Mouse (Mus musculus): ENCODE data around the gene Gm9817.

Gm9817 gene

DNA sequence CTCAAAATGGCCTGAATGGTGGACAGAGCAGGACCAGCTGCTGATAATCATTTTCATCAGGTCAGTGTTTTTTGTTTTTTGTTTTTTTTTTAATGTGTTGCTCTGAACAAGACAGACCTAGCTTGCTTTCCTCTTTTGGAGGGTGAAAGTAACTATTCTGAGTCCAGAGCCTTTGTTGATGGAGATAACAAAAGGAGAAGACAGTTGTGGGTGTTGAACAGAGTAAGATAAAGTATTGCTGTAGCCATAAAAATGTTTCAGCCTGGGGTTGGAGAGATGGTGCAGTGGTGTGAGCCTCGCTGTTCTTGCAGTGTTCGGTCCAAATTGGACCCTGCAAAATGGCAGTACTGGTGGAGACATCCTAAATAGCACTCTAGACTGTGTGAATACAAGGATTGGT lies 2.8 kb upstream of the Gm9817 start:
- in situ Hi-C loops (cut with MboI; ENCODE audit: low pct_unique_long_range_greater_than_20kb in 1 of 2, low sequenced_read_pairs in 2 of 2, unreplicated experiment in 1 of 2) = no loop called here

DNA sequence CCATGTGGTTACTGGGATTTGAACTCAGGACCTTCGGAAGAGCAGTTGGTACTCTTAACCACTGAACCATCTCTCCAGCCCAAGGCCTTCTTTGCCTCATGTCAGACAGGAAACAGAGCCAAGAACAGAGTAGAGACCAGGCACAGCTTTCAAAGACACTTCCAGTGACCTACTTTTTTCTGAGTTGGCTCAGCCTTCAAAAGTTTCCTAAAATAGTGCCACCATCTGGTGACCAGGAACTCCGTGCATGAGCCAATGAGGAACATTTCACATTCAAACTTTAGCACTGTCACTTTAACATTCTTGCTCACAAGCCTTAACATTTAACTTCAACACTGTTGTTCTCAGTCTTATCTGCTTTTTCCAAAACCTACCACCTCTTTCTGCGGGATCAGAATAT lies 2.3 kb downstream of the Gm9817 start:
- in situ Hi-C loops (cut with MboI; ENCODE audit: low pct_unique_long_range_greater_than_20kb in 1 of 2, low sequenced_read_pairs in 2 of 2, unreplicated experiment in 1 of 2) = no loop called here

DNA sequence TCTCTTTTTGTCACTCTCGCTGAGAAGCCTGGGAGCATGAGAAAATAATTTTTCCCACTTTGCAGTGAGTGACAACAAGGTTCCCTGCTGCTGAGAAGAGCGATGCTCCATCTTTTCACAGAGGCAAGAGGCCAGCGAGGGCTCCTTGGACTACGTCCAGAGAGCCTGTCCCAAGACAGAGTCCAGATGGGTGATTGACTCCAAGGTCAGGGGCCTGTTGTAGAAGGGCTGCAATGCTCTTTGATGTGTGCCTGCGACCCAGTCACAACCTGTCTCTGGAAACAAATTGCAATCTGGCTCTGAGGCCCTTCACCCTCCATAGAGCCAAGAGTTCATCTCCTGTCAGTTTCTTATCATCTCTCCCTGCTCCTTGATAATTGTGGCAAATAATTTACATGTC lies 5.2 kb downstream of the Gm9817 start:
- in situ Hi-C loops (cut with MboI; ENCODE audit: low pct_unique_long_range_greater_than_20kb in 1 of 2, low sequenced_read_pairs in 2 of 2, unreplicated experiment in 1 of 2) = no loop called here

DNA sequence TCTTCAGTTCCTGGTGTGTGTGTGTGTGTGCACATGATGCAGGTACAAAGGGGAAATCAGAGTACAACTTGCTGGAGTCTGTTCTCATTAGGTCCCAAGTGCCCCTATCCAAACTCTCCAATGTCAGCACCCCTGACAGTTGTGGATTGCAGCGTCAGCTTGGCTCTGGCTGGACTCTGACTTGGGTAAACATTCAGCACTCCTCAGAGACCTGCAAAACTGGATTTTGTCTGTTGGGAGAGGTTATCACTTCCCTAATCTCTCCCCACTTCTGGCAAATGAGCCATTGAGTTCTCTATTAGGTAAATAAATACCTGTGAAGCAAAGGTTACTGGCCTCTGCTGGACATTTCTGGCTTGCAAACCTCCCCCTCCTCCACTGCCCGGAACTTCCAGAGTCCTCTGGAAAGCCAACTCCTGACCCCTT lies 10.3 kb downstream of the Gm9817 start:
- in situ Hi-C loops (cut with MboI; ENCODE audit: low pct_unique_long_range_greater_than_20kb in 1 of 2, low sequenced_read_pairs in 2 of 2, unreplicated experiment in 1 of 2) = no loop called here

DNA sequence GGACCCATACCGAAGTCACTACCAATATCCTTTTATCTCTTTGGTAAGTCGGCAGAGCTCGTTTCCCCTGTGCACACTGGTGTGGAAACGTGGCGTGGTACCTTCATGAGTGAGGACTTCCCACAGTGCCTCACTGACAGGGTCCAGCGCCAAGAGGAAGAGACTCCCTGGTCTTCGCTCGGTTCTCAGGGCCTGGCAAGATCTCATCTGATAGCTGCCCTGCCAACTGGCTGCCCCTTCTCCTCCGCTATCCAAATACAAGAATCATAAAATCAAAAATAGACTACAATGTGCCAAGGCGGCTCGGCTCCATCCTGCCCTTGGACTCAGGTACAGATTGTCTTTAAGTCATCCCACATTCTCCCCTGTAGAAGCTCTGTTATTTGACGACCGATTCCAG lies 11.4 kb downstream of the Gm9817 start:
- in situ Hi-C loops (cut with MboI; ENCODE audit: low pct_unique_long_range_greater_than_20kb in 1 of 2, low sequenced_read_pairs in 2 of 2, unreplicated experiment in 1 of 2) = no loop called here

DNA sequence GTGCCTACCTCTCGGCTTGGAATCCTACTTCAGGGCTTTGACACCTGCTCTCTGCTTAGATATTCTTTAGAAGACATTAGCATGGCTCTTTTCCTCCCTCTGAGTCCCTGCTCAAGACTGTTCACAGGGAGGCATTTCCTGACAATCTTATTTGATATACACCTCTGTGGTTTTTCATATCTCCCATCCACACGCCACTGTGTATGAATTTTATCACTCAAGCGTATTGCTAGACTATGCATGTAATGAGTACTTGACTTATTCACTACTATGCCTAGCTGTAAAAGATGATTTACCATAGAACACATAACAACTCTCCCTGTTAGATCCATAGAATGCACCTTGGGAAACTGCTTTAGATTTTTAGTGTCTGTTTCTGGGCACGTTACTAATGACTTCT lies 14.3 kb downstream of the Gm9817 start:
- in situ Hi-C loops (cut with MboI; ENCODE audit: low pct_unique_long_range_greater_than_20kb in 1 of 2, low sequenced_read_pairs in 2 of 2, unreplicated experiment in 1 of 2) = no loop called here

DNA sequence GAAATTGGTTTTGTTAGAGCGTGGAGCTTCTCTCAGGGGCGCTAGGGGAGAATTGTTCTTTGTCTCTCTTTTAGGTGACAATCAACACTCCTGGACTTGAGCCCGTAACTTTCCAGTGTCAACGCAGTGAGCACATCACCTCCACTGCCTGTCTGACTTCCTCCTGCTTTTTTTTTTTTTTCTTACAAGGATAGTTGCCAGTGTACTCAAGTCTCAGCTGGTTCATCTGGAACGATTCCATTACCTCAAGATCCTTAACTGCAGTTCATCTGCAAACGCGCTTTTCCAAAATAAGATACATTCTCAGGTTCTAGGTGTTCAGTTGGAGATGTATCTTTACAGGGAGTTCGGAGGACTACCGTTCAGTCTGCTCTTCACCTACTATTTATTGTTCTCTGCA lies 16.5 kb downstream of the Gm9817 start:
- in situ Hi-C loops (cut with MboI; ENCODE audit: low pct_unique_long_range_greater_than_20kb in 1 of 2, low sequenced_read_pairs in 2 of 2, unreplicated experiment in 1 of 2) = no loop called here

DNA sequence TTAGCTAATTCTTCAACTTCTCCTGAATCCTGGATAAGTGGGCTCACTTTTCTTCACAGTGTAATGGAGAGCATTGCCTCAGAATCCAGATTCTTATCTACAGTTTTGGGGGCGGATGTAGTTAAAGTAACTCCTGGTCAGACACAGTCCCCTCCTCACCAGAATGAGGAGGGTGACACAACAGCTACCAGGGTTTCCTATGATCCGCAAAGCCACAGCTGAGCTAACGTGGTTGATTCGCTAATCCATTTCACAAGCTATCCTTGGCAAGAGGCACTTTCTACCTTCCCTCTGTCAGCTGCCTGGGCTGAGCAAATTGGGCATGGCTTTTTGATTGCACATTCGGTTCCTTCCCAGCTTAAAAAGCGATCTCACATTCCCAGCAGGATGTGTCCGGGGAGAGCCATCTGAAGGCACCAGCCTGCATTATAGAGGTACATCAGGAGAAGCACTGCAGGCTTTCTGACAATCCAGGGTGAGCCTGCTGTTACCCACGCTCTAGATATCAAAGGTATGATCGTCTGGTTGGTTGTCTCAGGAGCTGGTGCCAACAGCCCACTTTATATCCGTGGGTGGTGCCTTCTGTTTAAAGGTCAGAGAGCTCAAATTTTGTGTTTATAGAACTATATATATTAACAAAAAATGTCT lies 21.2 kb downstream of the Gm9817 start:
- in situ Hi-C loops (cut with MboI; ENCODE audit: low pct_unique_long_range_greater_than_20kb in 1 of 2, low sequenced_read_pairs in 2 of 2, unreplicated experiment in 1 of 2) = no loop called here

DNA sequence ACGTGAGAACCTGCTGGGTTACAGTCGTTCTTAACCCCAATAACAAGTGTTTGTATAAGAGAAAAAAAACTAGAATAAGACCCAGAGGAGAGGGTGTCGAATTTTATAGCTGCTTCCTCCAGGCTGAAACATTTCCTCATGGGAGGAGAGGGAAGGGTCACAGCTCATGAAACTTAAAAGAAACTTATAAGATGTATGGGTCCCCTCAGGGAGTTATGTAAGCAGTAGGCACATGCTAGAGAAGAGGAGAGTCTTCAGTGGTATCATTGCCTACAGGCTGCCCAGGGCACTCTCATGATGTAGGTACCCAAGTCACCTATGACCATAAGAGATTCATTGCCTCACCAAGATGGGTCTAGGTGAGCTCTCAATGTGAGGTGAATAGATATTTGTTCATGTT lies 28.0 kb downstream of the Gm9817 start:
- in situ Hi-C loops (cut with MboI; ENCODE audit: low pct_unique_long_range_greater_than_20kb in 1 of 2, low sequenced_read_pairs in 2 of 2, unreplicated experiment in 1 of 2) = no loop called here

DNA sequence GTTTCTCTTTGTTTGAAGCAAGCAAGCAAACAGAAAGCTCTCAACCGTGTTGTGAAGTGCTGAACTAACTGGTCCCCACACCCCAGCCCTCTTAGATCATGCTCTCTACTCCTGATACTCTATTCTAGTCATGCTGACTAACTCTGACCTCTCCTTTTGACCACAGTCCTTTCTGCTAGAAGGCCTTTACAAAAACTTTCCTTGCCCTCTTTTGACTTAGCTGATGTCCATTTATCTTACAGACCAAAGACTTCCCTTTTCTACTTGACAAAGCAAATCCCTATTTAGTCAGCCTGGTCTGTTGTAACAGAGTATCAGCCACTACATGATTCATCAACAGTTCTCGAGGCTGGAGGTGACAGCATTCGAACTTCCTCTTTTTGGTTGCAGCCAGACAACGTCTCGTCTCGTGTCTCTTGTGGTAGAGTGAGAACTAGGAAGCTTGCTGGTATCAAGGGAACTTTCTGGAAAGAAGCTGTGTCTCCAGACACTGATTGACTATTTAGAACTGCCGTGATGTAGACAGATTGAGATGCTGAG lies 30.4 kb downstream of the Gm9817 start:
- in situ Hi-C loops (cut with MboI; ENCODE audit: low pct_unique_long_range_greater_than_20kb in 1 of 2, low sequenced_read_pairs in 2 of 2, unreplicated experiment in 1 of 2) = no loop called here

DNA sequence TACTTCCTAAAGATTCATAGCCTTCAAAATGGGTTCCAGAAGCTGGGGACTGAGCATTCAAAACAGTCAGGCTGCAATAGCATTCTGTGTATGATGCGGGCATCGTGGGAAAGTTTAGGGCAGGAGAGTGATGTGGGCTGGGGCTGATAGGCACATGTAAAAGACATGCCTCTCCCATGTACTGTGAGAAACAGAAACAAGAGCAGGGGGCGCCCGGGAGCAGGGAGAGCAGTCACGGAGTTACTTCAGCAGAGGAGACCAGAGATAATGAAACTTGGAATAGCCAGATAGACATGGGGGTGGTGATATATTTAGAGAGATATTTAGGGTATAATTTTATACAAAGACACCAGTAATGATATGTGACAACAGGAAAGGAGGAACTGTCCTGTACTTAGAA lies 39.9 kb downstream of the Gm9817 start:
- in situ Hi-C loops (cut with MboI; ENCODE audit: low pct_unique_long_range_greater_than_20kb in 1 of 2, low sequenced_read_pairs in 2 of 2, unreplicated experiment in 1 of 2) = no loop called here

DNA sequence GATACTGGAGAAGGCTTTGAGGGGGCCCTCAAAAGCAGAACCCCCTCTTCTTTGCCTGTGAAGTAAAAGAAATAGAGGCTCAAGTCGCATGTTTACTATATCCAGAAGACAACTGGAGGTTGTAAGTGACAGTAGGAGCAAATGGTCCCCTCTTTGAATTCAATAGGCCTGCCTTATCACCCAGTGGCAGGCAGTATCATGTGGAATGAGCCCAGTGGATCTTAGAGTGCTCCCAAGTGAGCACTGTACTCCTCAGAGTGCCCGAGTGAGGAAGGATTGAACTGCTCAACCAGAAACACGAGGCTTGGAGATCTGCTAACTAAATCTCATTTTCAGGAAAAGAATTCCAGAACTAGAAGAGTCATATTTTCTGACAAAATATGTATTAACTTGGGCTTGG lies 40.3 kb downstream of the Gm9817 start:
- in situ Hi-C loops (cut with MboI; ENCODE audit: low pct_unique_long_range_greater_than_20kb in 1 of 2, low sequenced_read_pairs in 2 of 2, unreplicated experiment in 1 of 2) = no loop called here

Measured in mouse embryonic stem cell (cell line).